Mouse (Mus musculus) embryo, embryonic 11.5 days (tissue): ENCODE measurements around the gene Epdr1.
"Not testable (repeated sequence)": the region's sequence is repeated elsewhere in the genome, so short reads cannot be mapped to it uniquely, and the experiment has no call there.

Experiments used
- DNase-seq: peaks from one replicate; pipeline ENCODE4 v3.0.0-alpha.2; 2012; ENCODE audit warnings: low read depth, low spot score

The Epdr1 gene

GRCm38 (mm10) chr13:19604916-19605315 lies 14.8 kb downstream of the Epdr1 start:
- no peak for DNase-seq

GRCm38 (mm10) chr13:19603719-19604118 lies 16.0 kb downstream of the Epdr1 start:
- no peak for DNase-seq

DNA sequence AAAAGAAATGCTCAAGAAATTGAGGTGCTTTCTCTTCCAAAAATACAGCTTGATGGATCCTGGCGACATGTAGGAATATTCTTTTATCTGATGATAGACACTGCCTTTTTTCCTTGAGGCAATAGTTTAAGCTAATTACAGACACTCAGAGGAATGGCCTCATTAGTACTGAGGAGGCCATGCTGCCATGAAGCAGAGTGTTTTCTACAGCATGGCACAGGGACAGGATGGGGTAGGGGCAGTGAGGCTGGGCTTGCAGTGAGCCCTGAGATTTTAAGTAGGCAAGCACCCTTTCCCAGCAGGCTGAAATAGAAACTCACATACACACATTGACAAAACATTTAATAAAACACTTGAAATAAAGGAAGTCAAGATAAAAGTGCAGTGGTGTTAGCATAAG lies 17.2 kb downstream of the Epdr1 start:
- no peak for DNase-seq

GRCm38 (mm10) chr13:19599242-19599641 lies 20.5 kb downstream of the Epdr1 start:
- no peak for DNase-seq

DNA sequence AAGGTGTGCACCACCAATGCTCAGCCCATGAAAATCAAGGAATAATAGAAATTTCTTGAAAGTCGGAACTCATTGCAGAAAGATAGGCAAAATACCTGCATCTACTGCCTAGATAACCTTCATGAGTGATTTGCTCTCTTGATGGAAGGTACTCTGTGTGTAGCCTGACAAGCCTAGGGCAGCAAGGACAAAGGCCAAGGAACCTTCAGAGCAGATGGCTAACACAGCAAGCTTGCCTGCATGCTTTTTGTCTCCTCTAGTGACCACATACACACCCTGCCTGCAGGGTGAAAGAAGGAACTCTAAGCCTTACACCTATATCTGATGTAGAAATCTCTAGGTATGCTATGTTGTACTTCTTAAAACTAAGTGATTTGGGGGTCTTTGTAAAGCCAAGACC lies 24.6 kb downstream of the Epdr1 start:
- DNase-seq = no peak

GRCm38 (mm10) chr13:19590996-19591759 lies 28.5 kb downstream of the Epdr1 start:
- DNase-seq = no peak

DNA sequence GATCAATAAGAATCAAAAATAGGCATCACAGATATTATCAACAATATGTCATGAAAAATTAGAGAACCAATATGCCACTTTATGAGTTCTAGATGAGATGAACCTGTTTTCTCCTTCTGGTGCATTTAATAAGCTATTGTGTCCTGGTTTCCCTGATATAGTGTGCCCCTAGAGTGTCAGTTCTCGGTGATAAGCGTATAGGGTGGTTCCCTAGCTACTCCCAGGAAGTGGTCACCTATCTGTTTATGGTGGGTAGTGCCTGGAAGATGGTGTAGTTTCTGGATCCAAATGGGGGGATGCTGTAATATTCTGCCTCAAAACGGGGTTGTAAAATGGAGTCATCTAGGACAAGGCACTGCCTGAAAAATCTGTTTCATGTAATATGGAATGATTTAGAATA lies 43.8 kb downstream of the Epdr1 start:
- no peak for DNase-seq

DNA sequence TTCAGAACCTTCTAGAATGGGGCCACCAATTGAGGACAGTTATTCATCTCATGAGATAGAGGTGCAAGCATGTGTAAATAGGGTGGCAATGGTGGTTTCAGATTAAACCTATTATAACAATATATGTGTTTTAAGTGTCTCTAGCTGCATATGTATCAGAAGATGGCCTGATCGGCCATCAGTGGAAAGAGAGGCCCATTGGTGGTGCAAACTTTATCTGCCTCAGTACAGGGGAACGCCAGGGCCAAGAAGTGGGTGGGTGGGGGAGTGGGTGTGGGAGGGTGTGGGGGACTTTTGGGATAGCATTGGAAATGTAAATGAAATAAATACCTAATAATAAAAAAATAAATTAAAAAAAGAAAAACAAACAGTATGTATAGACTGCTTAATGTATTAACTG lies 45.0 kb downstream of the Epdr1 start:
- not testable (repeated sequence) for DNase-seq

- DNase-seq = not testable (repeated sequence)
Measured at GRCm38 (mm10) chr13:19570166-19570565, 49.6 kb downstream of the Epdr1 start.

DNA sequence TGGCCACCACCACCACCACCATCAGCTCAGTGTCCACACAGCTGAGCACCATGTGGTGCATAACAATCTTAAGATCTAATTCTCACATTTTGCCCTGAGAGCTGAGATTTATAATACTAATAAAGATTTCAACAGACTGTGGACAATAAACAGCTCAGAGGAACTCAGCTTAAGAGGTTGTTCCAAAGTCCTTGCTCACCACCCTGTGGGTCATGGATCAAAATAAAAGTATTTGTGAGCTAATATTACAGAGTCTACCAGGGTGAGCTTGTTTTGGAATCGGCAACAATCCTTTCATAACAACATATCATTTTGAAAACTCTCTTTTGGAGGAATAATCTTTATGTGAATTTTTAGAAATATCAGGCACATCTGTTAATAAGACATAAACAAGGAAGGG lies 57.2 kb downstream of the Epdr1 start:
- DNase-seq = no peak

DNA sequence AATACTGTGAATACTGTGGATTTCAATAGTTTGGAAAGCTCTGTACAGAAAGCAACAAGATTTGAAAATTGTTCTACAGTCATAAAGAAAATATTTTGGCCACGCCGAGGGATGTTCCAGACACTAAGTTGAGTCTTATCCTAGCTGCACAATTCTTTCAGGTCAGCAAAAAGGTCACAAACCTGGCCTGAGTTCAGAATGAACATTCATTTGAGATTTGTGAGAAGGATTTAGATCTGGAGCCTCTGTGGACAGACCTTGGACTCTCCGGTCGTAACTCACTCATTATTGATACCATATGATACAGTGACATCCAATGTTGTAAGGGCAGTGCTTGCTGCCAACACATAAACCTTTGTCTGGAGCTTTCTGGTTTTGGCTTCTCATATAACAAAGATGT lies 64.3 kb downstream of the Epdr1 start:
- DNase-seq = no peak
